Mouse (Mus musculus) kidney, postnatal 4 days (tissue): Measurements from ENCODE around the gene Spock2.
A peak's percentile ranks its signal among the peaks of the same experiment; 100 is the strongest.
"Not testable (repeated sequence)": the region's sequence is repeated elsewhere in the genome, so short reads cannot be mapped to it uniquely, and the experiment has no call there.

Experiments used
- DNase-seq, 2 experiments: peaks; one replicate each; pipeline ENCODE4 v3.0.0; 2021; ENCODE audit warnings: mixed read lengths in 2 of 2

Gene Spock2

GRCm38 (mm10) chr10:60108321-60109111 is 2.5 kb downstream of the Spock2 start:
- peak in 1 of 2 experiments; percentile 43 for DNase-seq

GRCm38 (mm10) chr10:60109336-60109735 is 3.3 kb downstream of the Spock2 start:
- no peak for DNase-seq

- DNase-seq: no peak
Measured at GRCm38 (mm10) chr10:60109989-60110388, 4.0 kb downstream of the Spock2 start.

GRCm38 (mm10) chr10:60110908-60111475 is 5.0 kb downstream of the Spock2 start:
- no peak for DNase-seq

GRCm38 (mm10) chr10:60113965-60114690 is 8.1 kb downstream of the Spock2 start:
- no peak for DNase-seq

- DNase-seq: peak; percentile 45 to 67
Measured at GRCm38 (mm10) chr10:60115345-60116185, 9.5 kb downstream of the Spock2 start.

- no peak for DNase-seq
Measured at GRCm38 (mm10) chr10:60116997-60117396, 11.0 kb downstream of the Spock2 start.

GRCm38 (mm10) chr10:60118464-60118863 is 12.4 kb downstream of the Spock2 start:
- DNase-seq: no peak

GRCm38 (mm10) chr10:60120630-60121029 is 14.6 kb downstream of the Spock2 start:
- no peak for DNase-seq

GRCm38 (mm10) chr10:60124078-60124477 is 18.1 kb downstream of the Spock2 start:
- peak; percentile 42 to 48 for DNase-seq

- DNase-seq: peak in 1 of 2 experiments; percentile 25
Measured at GRCm38 (mm10) chr10:60125529-60126327, 19.7 kb downstream of the Spock2 start.

GRCm38 (mm10) chr10:60128287-60128686 is 22.3 kb downstream of the Spock2 start:
- DNase-seq: no peak

GRCm38 (mm10) chr10:60130504-60130903 is 24.5 kb downstream of the Spock2 start:
- no peak for DNase-seq

- peak; percentile 27 to 50 for DNase-seq
Measured at GRCm38 (mm10) chr10:60133501-60133900, 27.5 kb downstream of the Spock2 start.

GRCm38 (mm10) chr10:60134201-60134600 is 28.2 kb downstream of the Spock2 start:
- DNase-seq: no peak

- DNase-seq: not testable (repeated sequence)
Measured at GRCm38 (mm10) chr10:60136010-60136409, 30.0 kb downstream of the Spock2 start.

- DNase-seq: no peak
Measured at GRCm38 (mm10) chr10:60136935-60137334, 30.9 kb downstream of the Spock2 start.

GRCm38 (mm10) chr10:60138680-60139079 is 32.7 kb downstream of the Spock2 start:
- no peak for DNase-seq

- no peak for DNase-seq
Measured at GRCm38 (mm10) chr10:60140751-60141150, 34.7 kb downstream of the Spock2 start.

- DNase-seq: no peak
Measured at GRCm38 (mm10) chr10:60141656-60142160, 35.7 kb downstream of the Spock2 start.

- not testable (repeated sequence) for DNase-seq
Measured at GRCm38 (mm10) chr10:60147510-60148047, 41.6 kb downstream of the Spock2 start.
